Mouse (Mus musculus): Measurements from ENCODE around the gene Ddx49. TPM values are rescaled to one million over a fixed set of nuclear protein-coding genes. Genes with fewer than 3 reads are reported as not detected.

The Ddx49 gene
- polyA plus RNA-seq, 1 experiment, result 31.6 TPM

GRCm38 (mm10) chr8:70272949-70273348 lies 29.3 kb downstream of the Ddx49 start:
- no peaks in the 10 kb centered on the region for H3K4me1 ChIP-seq (ENCODE audit: control insufficient read depth, insufficient read depth, low read length)
- TF ChIP-seq CTCF (IDR thresholded peaks at IDR 0.05; ENCODE audit: borderline replicate concordance, insufficient read depth, low read length) (no peak), POLR2A (IDR thresholded peaks at IDR 0.05; ENCODE audit: low read depth, low read length) (no peak)

GRCm38 (mm10) chr8:70268799-70269565 lies 33.3 kb downstream of the Ddx49 start:
- no peak for TF ChIP-seq CTCF (IDR thresholded peaks at IDR 0.05; ENCODE audit: borderline replicate concordance, insufficient read depth, low read length)
- TF ChIP-seq POLR2A (IDR thresholded peaks at IDR 0.05; ENCODE audit: low read depth, low read length), result no peak
- Histone ChIP-seq H3K4me1 (ENCODE audit: control insufficient read depth, insufficient read depth, low read length) (no peaks in the 10 kb centered on the region), H3K4me3 (ENCODE audit: insufficient read depth, low read length) (no peak overlapping the region), H3K27ac (ENCODE audit: insufficient read depth, low read length) (no peak overlapping the region)

More at GRCm38 (mm10) chr8:70272949-70273348, 29.3 kb downstream of the Ddx49 start:
- H3K27ac ChIP-seq (ENCODE audit: insufficient read depth, low read length), result no peak overlapping the region
- H3K4me3 ChIP-seq (ENCODE audit: insufficient read depth, low read length), result no peak overlapping the region

- H3K4me1 ChIP-seq (ENCODE audit: control insufficient read depth, insufficient read depth, low read length), result no peaks in the 10 kb centered on the region
- no peak overlapping the region for H3K27ac ChIP-seq (ENCODE audit: insufficient read depth, low read length)
- no peak overlapping the region for H3K4me3 ChIP-seq (ENCODE audit: insufficient read depth, low read length)
- TF ChIP-seq POLR2A (IDR thresholded peaks at IDR 0.05; ENCODE audit: low read depth, low read length) (no peak), CTCF (IDR thresholded peaks at IDR 0.05; ENCODE audit: borderline replicate concordance, insufficient read depth, low read length) (no peak)
Observed at GRCm38 (mm10) chr8:70268311-70268710, 34.0 kb downstream of the Ddx49 start.

- Histone ChIP-seq H3K4me3 (ENCODE audit: insufficient read depth, low read length) (no peak overlapping the region), H3K27ac (ENCODE audit: insufficient read depth, low read length) (no peak overlapping the region), H3K4me1 (ENCODE audit: control insufficient read depth, insufficient read depth, low read length) (no peaks in the 10 kb centered on the region)
- TF ChIP-seq POLR2A (IDR thresholded peaks at IDR 0.05; ENCODE audit: low read depth, low read length), result no peak
- no peak for TF ChIP-seq CTCF (IDR thresholded peaks at IDR 0.05; ENCODE audit: borderline replicate concordance, insufficient read depth, low read length)
Observed at GRCm38 (mm10) chr8:70267674-70268073, 34.6 kb downstream of the Ddx49 start.

- H3K4me3 ChIP-seq (ENCODE audit: insufficient read depth, low read length), result no peak overlapping the region
- TF ChIP-seq POLR2A (IDR thresholded peaks at IDR 0.05; ENCODE audit: low read depth, low read length) (no peak), CTCF (IDR thresholded peaks at IDR 0.05; ENCODE audit: borderline replicate concordance, insufficient read depth, low read length) (no peak)
- no peak overlapping the region for H3K27ac ChIP-seq (ENCODE audit: insufficient read depth, low read length)
- no peaks in the 10 kb centered on the region for H3K4me1 ChIP-seq (ENCODE audit: control insufficient read depth, insufficient read depth, low read length)
Observed at GRCm38 (mm10) chr8:70259043-70259442, 43.2 kb downstream of the Ddx49 start.

- Histone ChIP-seq H3K4me1 (ENCODE audit: control insufficient read depth, insufficient read depth, low read length) (no peaks in the 10 kb centered on the region), H3K27ac (ENCODE audit: insufficient read depth, low read length) (no peak overlapping the region), H3K4me3 (ENCODE audit: insufficient read depth, low read length) (no peak overlapping the region)
- TF ChIP-seq CTCF (IDR thresholded peaks at IDR 0.05; ENCODE audit: borderline replicate concordance, insufficient read depth, low read length) (no peak), POLR2A (IDR thresholded peaks at IDR 0.05; ENCODE audit: low read depth, low read length) (no peak)
Observed at GRCm38 (mm10) chr8:70258600-70258999, 43.7 kb downstream of the Ddx49 start.

GRCm38 (mm10) chr8:70257456-70257855 lies 44.8 kb downstream of the Ddx49 start:
- TF ChIP-seq POLR2A (IDR thresholded peaks at IDR 0.05; ENCODE audit: low read depth, low read length) (no peak), CTCF (IDR thresholded peaks at IDR 0.05; ENCODE audit: borderline replicate concordance, insufficient read depth, low read length) (no peak)

GRCm38 (mm10) chr8:70254628-70255027 lies 47.7 kb downstream of the Ddx49 start:
- H3K4me3 ChIP-seq (ENCODE audit: insufficient read depth, low read length), result no peak overlapping the region
- H3K4me1 ChIP-seq (ENCODE audit: control insufficient read depth, insufficient read depth, low read length), result no peaks in the 10 kb centered on the region
- no peak overlapping the region for H3K27ac ChIP-seq (ENCODE audit: insufficient read depth, low read length)
- TF ChIP-seq CTCF (IDR thresholded peaks at IDR 0.05; ENCODE audit: borderline replicate concordance, insufficient read depth, low read length) (peak; percentile 4; the same call in 1 of the 2 replicates), POLR2A (IDR thresholded peaks at IDR 0.05; ENCODE audit: low read depth, low read length) (no peak)

More at GRCm38 (mm10) chr8:70257456-70257855, 44.8 kb downstream of the Ddx49 start:
- no peak overlapping the region for H3K4me3 ChIP-seq (ENCODE audit: insufficient read depth, low read length)
- H3K27ac ChIP-seq (ENCODE audit: insufficient read depth, low read length), result no peak overlapping the region
- no peaks in the 10 kb centered on the region for H3K4me1 ChIP-seq (ENCODE audit: control insufficient read depth, insufficient read depth, low read length)

GRCm38 (mm10) chr8:70247841-70248240 lies 54.4 kb downstream of the Ddx49 start:
- Histone ChIP-seq H3K4me1 (ENCODE audit: control insufficient read depth, insufficient read depth, low read length) (no peaks in the 10 kb centered on the region), H3K27ac (ENCODE audit: insufficient read depth, low read length) (no peak overlapping the region), H3K4me3 (ENCODE audit: insufficient read depth, low read length) (no peak overlapping the region)
- TF ChIP-seq POLR2A (IDR thresholded peaks at IDR 0.05; ENCODE audit: low read depth, low read length), result no peak
- TF ChIP-seq CTCF (IDR thresholded peaks at IDR 0.05; ENCODE audit: borderline replicate concordance, insufficient read depth, low read length), result no peak

GRCm38 (mm10) chr8:70246622-70247021 lies 55.7 kb downstream of the Ddx49 start:
- Histone ChIP-seq H3K27ac (ENCODE audit: insufficient read depth, low read length) (no peak overlapping the region), H3K4me3 (ENCODE audit: insufficient read depth, low read length) (no peak overlapping the region), H3K4me1 (ENCODE audit: control insufficient read depth, insufficient read depth, low read length) (no peaks in the 10 kb centered on the region)
- TF ChIP-seq CTCF (IDR thresholded peaks at IDR 0.05; ENCODE audit: borderline replicate concordance, insufficient read depth, low read length), result no peak
- no peak for TF ChIP-seq POLR2A (IDR thresholded peaks at IDR 0.05; ENCODE audit: low read depth, low read length)

Other genes with a start within 250 kb of the Ddx49 start
- gene Tm6sf2, start 229.6 kb downstream of the Ddx49 start, polyA plus RNA-seq (2011; ENCODE audit: insufficient read length, low read depth, missing spikeins), result 1.0 TPM in 2 replicates
- 0.84 and 1.1 TPM in 2 replicates for gene Hapln4, start 219.0 kb downstream of the Ddx49 start, polyA plus RNA-seq (2011; ENCODE audit: insufficient read length, low read depth, missing spikeins)
- gene Ncan, start 181.6 kb downstream of the Ddx49 start, polyA plus RNA-seq (2011; ENCODE audit: insufficient read length, low read depth, missing spikeins), result 0.33 TPM in 1 of 2 replicates, not detected in the other
- gene Nr2c2ap, start 171.2 kb downstream of the Ddx49 start, polyA plus RNA-seq (2011; ENCODE audit: insufficient read length, low read depth, missing spikeins), result 13.4 and 14.4 TPM in 2 replicates
- 7.4 and 10.1 TPM in 2 replicates for gene Rfxank, start 163.3 kb downstream of the Ddx49 start, polyA plus RNA-seq (2011; ENCODE audit: insufficient read length, low read depth, missing spikeins)
- 59.2 and 65.3 TPM in 2 replicates for gene Borcs8, start 163.0 kb downstream of the Ddx49 start, polyA plus RNA-seq (2011; ENCODE audit: insufficient read length, low read depth, missing spikeins)
- gene Mef2b, start 162.8 kb downstream of the Ddx49 start, polyA plus RNA-seq (2011; ENCODE audit: insufficient read length, low read depth, missing spikeins), result not detected in 2 replicates
- gene Tmem161a, start 130.1 kb downstream of the Ddx49 start, polyA plus RNA-seq (2011; ENCODE audit: insufficient read length, low read depth, missing spikeins), result 66.2 and 84.2 TPM in 2 replicates
- gene Slc25a42, start 90.2 kb downstream of the Ddx49 start, polyA plus RNA-seq (2011; ENCODE audit: insufficient read length, low read depth, missing spikeins), result 5.3 and 6.6 TPM in 2 replicates
- gene Sugp2, start 68.3 kb downstream of the Ddx49 start, polyA plus RNA-seq (2011; ENCODE audit: insufficient read length, low read depth, missing spikeins), result 26.4 and 28.9 TPM in 2 replicates
- 11.0 and 14.9 TPM in 2 replicates for gene Armc6, start 68.0 kb downstream of the Ddx49 start, polyA plus RNA-seq (2011; ENCODE audit: insufficient read length, low read depth, missing spikeins)
- gene Homer3, start 19.7 kb downstream of the Ddx49 start, polyA plus RNA-seq (2011; ENCODE audit: insufficient read length, low read depth, missing spikeins), result 42.2 and 54.0 TPM in 2 replicates
- 129 and 132 TPM in 2 replicates for gene Cope, start within 50 bp of the Ddx49 start, polyA plus RNA-seq (2011; ENCODE audit: insufficient read length, low read depth, missing spikeins)
- 2.6 and 3.2 TPM in 2 replicates for gene Cers1, start 13.3 kb upstream of the Ddx49 start, polyA plus RNA-seq (2011; ENCODE audit: insufficient read length, low read depth, missing spikeins)
- gene Gdf1, start 27.3 kb upstream of the Ddx49 start, polyA plus RNA-seq (2011; ENCODE audit: insufficient read length, low read depth, missing spikeins), result not detected in 2 replicates
- 25.6 and 25.8 TPM in 2 replicates for gene Upf1, start 50.8 kb upstream of the Ddx49 start, polyA plus RNA-seq (2011; ENCODE audit: insufficient read length, low read depth, missing spikeins)
- 1.6 and 1.9 TPM in 2 replicates for gene Comp, start 71.1 kb upstream of the Ddx49 start, polyA plus RNA-seq (2011; ENCODE audit: insufficient read length, low read depth, missing spikeins)
- gene Crtc1, start 137.1 kb upstream of the Ddx49 start, polyA plus RNA-seq (2011; ENCODE audit: insufficient read length, low read depth, missing spikeins), result 13.7 and 15.6 TPM in 2 replicates
- gene Klhl26, start 174.5 kb upstream of the Ddx49 start, polyA plus RNA-seq (2011; ENCODE audit: insufficient read length, low read depth, missing spikeins), result 21.4 and 31.7 TPM in 2 replicates
- 0.58 and 1.5 TPM in 2 replicates for gene Tmem59l, start 184.9 kb upstream of the Ddx49 start, polyA plus RNA-seq (2011; ENCODE audit: insufficient read length, low read depth, missing spikeins)
- gene Crlf1, start 190.7 kb upstream of the Ddx49 start, polyA plus RNA-seq (2011; ENCODE audit: insufficient read length, low read depth, missing spikeins), result 215 and 351 TPM in 2 replicates
- gene Rex1bd, start 204.3 kb upstream of the Ddx49 start, polyA plus RNA-seq (2011; ENCODE audit: insufficient read length, low read depth, missing spikeins), result 29.9 and 46.6 TPM in 2 replicates
- gene Uba52, start 208.3 kb upstream of the Ddx49 start, polyA plus RNA-seq (2011; ENCODE audit: insufficient read length, low read depth, missing spikeins), result 547 and 589 TPM in 2 replicates
- gene Fkbp8, start 225.2 kb upstream of the Ddx49 start, polyA plus RNA-seq (2011; ENCODE audit: insufficient read length, low read depth, missing spikeins), result 105 and 110 TPM in 2 replicates
- 35.5 and 37.0 TPM in 2 replicates for gene Kxd1, start 225.5 kb upstream of the Ddx49 start, polyA plus RNA-seq (2011; ENCODE audit: insufficient read length, low read depth, missing spikeins)
- gene Ell, start 237.0 kb upstream of the Ddx49 start, polyA plus RNA-seq (2011; ENCODE audit: insufficient read length, low read depth, missing spikeins), result 16.1 and 20.4 TPM in 2 replicates

Data from embryonic fibroblast, embryonic 13.5 days (primary cell).